Mouse (Mus musculus) adrenal gland, postnatal 36 days (tissue): ENCODE measurements around the gene Pvalb. TPM values are rescaled to one million over a fixed set of nuclear protein-coding genes. Genes with fewer than 3 reads are reported as not detected.
A peak's percentile ranks its signal among the peaks of the same experiment; 100 is the strongest.

Source experiments
- DNase-seq, 2 experiments: peaks; one replicate each; pipeline ENCODE4 v3.0.0; 2021; ENCODE audit warnings: mixed read lengths in 1 of 2
- total RNA-seq, 2 experiments: library from RNA; stranded (reverse); gene quantifications; 2 replicates each; pipeline ENCODE4 v1.2.3; 2021

Pvalb gene
- total RNA-seq, 2 experiments from 2014 or later, result not detected

DNA sequence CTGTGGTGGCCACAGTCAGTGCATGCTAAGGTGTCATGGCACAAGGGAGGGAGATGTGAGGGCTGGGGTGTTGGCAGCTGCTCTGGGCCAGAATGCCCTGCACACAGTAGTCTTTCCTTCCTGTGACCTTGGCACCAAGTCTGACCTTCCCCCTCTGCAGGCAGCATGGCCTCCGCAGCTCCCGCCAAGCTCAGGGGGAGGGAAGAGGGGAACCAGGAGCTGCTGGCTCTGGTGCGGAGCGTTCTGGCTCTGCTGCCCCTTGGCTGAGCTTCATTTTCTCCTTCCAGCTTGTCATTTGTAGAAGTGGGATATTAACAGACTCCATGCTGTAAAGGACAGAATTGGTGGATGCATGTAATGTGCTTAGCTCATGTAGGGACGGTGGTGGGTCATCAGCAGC lies 47.9 kb downstream of the Pvalb start:
- DNase-seq, result no peak

- peak in 1 of 2 experiments; percentile 14 for DNase-seq
These were observed 48.4 kb downstream of the Pvalb start for GRCm38 (mm10) chr15:78157824-78158223.

GRCm38 (mm10) chr15:78157330-78157729 lies 48.9 kb downstream of the Pvalb start:
- DNase-seq, result no peak

GRCm38 (mm10) chr15:78155421-78155820 lies 50.8 kb downstream of the Pvalb start:
- DNase-seq, result no peak

GRCm38 (mm10) chr15:78153045-78153775 lies 53.0 kb downstream of the Pvalb start:
- no peak for DNase-seq

DNA sequence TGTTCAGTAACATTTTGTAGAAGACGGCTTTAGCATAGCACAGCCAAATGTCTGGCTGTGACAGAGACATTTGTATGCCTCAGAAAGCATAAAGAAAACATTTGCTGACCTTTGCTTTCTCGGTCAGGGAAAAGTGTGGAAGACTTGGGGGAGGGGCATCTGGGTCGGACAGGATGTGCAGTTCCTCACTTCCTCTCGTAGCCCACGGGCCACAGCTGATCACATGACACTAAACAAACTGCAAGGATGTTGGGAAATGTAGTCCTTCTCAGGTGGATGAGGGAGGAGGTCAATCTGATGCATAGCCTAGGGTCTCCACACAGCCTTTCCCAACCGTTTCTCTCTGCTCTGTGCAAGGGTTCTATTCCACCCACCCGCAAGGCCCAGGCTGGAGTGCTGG lies 57.6 kb downstream of the Pvalb start:
- no peak for DNase-seq

Other genes starting within 250 kb of the Pvalb start
- 1 to 10 TPM; 2.7 TPM for gene Foxred2, start 249.7 kb downstream of the Pvalb start, total RNA-seq
- 100 to 1,000 TPM; 151 to 167 TPM for gene Eif3d, start 235.6 kb downstream of the Pvalb start, total RNA-seq
- under 1 TPM; 0.20 to 0.26 TPM for gene Cacng2, start 86.4 kb downstream of the Pvalb start, total RNA-seq
- 10 to 100 TPM; 16.0 to 18.8 TPM for gene Ift27, start 32.3 kb downstream of the Pvalb start, total RNA-seq
- gene Ncf4, start 38.4 kb upstream of the Pvalb start, total RNA-seq, result 1 to 10 TPM; 1.9 to 2.3 TPM
- under 1 TPM; 0.36 to 0.93 TPM for gene Csf2rb2, start 99.3 kb upstream of the Pvalb start, total RNA-seq
- gene Csf2rb, start 119.4 kb upstream of the Pvalb start, total RNA-seq, result 1 to 10 TPM; 2.7 to 5.9 TPM
- gene Tex33, start 189.5 kb upstream of the Pvalb start, total RNA-seq, result not detected
- gene Tst, start 199.5 kb upstream of the Pvalb start, total RNA-seq, result 100 to 1,000 TPM; 276 to 330 TPM
- gene Mpst, start 200.0 kb upstream of the Pvalb start, total RNA-seq, result 10 to 100 TPM; 38.8 to 57.7 TPM
- 10 to 100 TPM; 78.2 to 96.3 TPM for gene Kctd17, start 222.2 kb upstream of the Pvalb start, total RNA-seq